Mouse (Mus musculus) 3T3-L1 (cell line): ENCODE data around the gene Slc8a1.
A peak's percentile ranks its signal among the peaks of the same experiment; 100 is the strongest.

ENCODE experiments used
- DNase-seq: peaks from one replicate; pipeline ENCODE4 v3.0.0-alpha.2; 2015; ENCODE audit warnings: low read depth, low spot score

Gene Slc8a1

GRCm38 (mm10) chr17:81513368-81513958, 224.7 kb downstream of the Slc8a1 start:
- DNase-seq = no peak

GRCm38 (mm10) chr17:81505162-81505685, 233.0 kb downstream of the Slc8a1 start:
- DNase-seq = no peak

GRCm38 (mm10) chr17:81504040-81504439, 234.1 kb downstream of the Slc8a1 start:
- DNase-seq = no peak

- no peak for DNase-seq
Measured at GRCm38 (mm10) chr17:81502732-81503131, 235.4 kb downstream of the Slc8a1 start.

GRCm38 (mm10) chr17:81500686-81501407, 237.3 kb downstream of the Slc8a1 start:
- DNase-seq = no peak

- DNase-seq = peak; percentile 63
Measured at GRCm38 (mm10) chr17:81497919-81498318, 240.3 kb downstream of the Slc8a1 start.

- DNase-seq = no peak
Measured at GRCm38 (mm10) chr17:81496616-81497015, 241.6 kb downstream of the Slc8a1 start.

- no peak for DNase-seq
Measured at GRCm38 (mm10) chr17:81492216-81492865, 245.8 kb downstream of the Slc8a1 start.

GRCm38 (mm10) chr17:81486388-81486787, 251.8 kb downstream of the Slc8a1 start:
- no peak for DNase-seq

- DNase-seq = no peak
Measured at GRCm38 (mm10) chr17:81481843-81482490, 256.2 kb downstream of the Slc8a1 start.

- peak; percentile 51 for DNase-seq
Measured at GRCm38 (mm10) chr17:81480351-81481161, 257.6 kb downstream of the Slc8a1 start.

- DNase-seq = no peak
Measured at GRCm38 (mm10) chr17:81479807-81480206, 258.4 kb downstream of the Slc8a1 start.

- peak; percentile 4 for DNase-seq
Measured at GRCm38 (mm10) chr17:81477420-81477819, 260.8 kb downstream of the Slc8a1 start.

- no peak for DNase-seq
Measured at GRCm38 (mm10) chr17:81473363-81473762, 264.8 kb downstream of the Slc8a1 start.

- peak; percentile 11 for DNase-seq
Measured at GRCm38 (mm10) chr17:81468941-81469340, 269.2 kb downstream of the Slc8a1 start.

GRCm38 (mm10) chr17:81459379-81459778, 278.8 kb downstream of the Slc8a1 start:
- DNase-seq = no peak

GRCm38 (mm10) chr17:81455977-81456376, 282.2 kb downstream of the Slc8a1 start:
- no peak for DNase-seq

GRCm38 (mm10) chr17:81455269-81455668, 282.9 kb downstream of the Slc8a1 start:
- no peak for DNase-seq

- DNase-seq = no peak
Measured at GRCm38 (mm10) chr17:81441463-81441862, 296.7 kb downstream of the Slc8a1 start, which contains the start of gene Gm11096. Gene Gm11096, plus strand, starts transcription at chr17:81441763.

- DNase-seq = no peak
Measured at GRCm38 (mm10) chr17:81433148-81433547, 305.0 kb downstream of the Slc8a1 start.

- DNase-seq = no peak
Measured at GRCm38 (mm10) chr17:81432733-81433132, 305.4 kb downstream of the Slc8a1 start.
